In genomic region chr13:83729331-83730009, GRCm38 (mm10) we compare ENCODE assay signal across 8 mouse cellular contexts.
DNase-seq lines count a peak whose midpoint lies in the region; ATAC-seq and TF ChIP-seq lines count a peak whose summit lies in the region.

No protein-coding gene starts in this region.

- no peak for TF ChIP-seq CTCF in hindbrain, postnatal 0 days (IDR thresholded peaks at IDR 0.05; ENCODE audit: low read depth)
- no peak for TF ChIP-seq CTCF in left cerebral cortex, adult 2 months (IDR thresholded peaks at IDR 0.05)

- no peak overlapping the region; the same call in 1 of the 2 replicates for H3K27ac ChIP-seq in embryonic facial prominence, embryonic 11.5 days (replicated peaks; ENCODE audit: low read depth, low read length)
- peak overlapping the region; percentile 100 for H3K27ac ChIP-seq in hindbrain, postnatal 0 days
- H3K27ac ChIP-seq in left cerebral cortex, adult 2 months, result peak overlapping the region; percentile 99
- H3K27ac ChIP-seq in neural tube, embryonic 14.5 days (ENCODE audit: low read depth, low read length), result peak overlapping the region; percentile 100

- peak; percentile 91 for DNase-seq in ES-CJ7 (ENCODE audit: low read depth, low spot score)
- peak; percentile 85 for DNase-seq in ZHBTc4 (ENCODE audit: low read depth, low spot score)
- peak; percentile 80 for DNase-seq in embryonic facial prominence, embryonic 11.5 days (ENCODE audit: low spot score)
- peak; percentile 94 for DNase-seq in hindbrain, postnatal 0 days (ENCODE audit: low spot score)
- peak; percentile 73 to 81 for DNase-seq in left cerebral cortex, adult 2 months (ENCODE audit: extremely low spot score in 1 of 2, low spot score in 2 of 2)
- DNase-seq in thymus, postnatal 0 days (ENCODE audit: low spot score), result no peak

- H3K9ac ChIP-seq in embryonic facial prominence, embryonic 11.5 days (replicated peaks; ENCODE audit: low read length), result peak overlapping the region; percentile 88
- H3K9ac ChIP-seq in hindbrain, postnatal 0 days (replicated peaks; ENCODE audit: low read length), result peak overlapping the region; percentile 100
- peak overlapping the region; percentile 100 for H3K9ac ChIP-seq in neural tube, embryonic 14.5 days (replicated peaks; ENCODE audit: low read depth, low read length)

- H3K4me2 ChIP-seq in embryonic facial prominence, embryonic 11.5 days (ENCODE audit: low read depth, low read length), result peak overlapping the region; percentile 90
- H3K4me2 ChIP-seq in hindbrain, postnatal 0 days (ENCODE audit: low read depth, low read length), result peak overlapping the region; percentile 89
- peak overlapping the region; percentile 81 for H3K4me2 ChIP-seq in neural tube, embryonic 14.5 days (ENCODE audit: low read depth, low read length)

- under 1% methylated on average over 33 of the region's 33 CpGs for WGBS in embryonic facial prominence, embryonic 11.5 days
- WGBS in hindbrain, postnatal 0 days, result under 1% methylated on average over 33 of the region's 33 CpGs
- WGBS in neural tube, embryonic 14.5 days, result 0% methylated on average over 33 of the region's 33 CpGs

- no peak for ATAC-seq in embryonic facial prominence, embryonic 11.5 days (replicated peaks; ENCODE audit: insufficient number of reproducible peaks, low FRiP score, low TSS enrichment, low read depth)
- ATAC-seq in hindbrain, postnatal 0 days, result peak; percentile 36
- ATAC-seq in neural tube, embryonic 14.5 days (ENCODE audit: low read depth), result peak; percentile 4
- ATAC-seq in megakaryocyte-erythroid progenitor cell, adult 5-6 weeks (replicated peaks; ENCODE audit: low FRiP score, low TSS enrichment, poor library complexity, severe bottlenecking), result no peak

- H3K4me1 ChIP-seq in embryonic facial prominence, embryonic 11.5 days (ENCODE audit: control insufficient read depth, insufficient read depth, low read length), result no peaks in the 10 kb centered on the region
- H3K4me1 ChIP-seq in hindbrain, postnatal 0 days (ENCODE audit: insufficient read depth, low read length), result no peaks in the 10 kb centered on the region
- no peaks in the 10 kb centered on the region for H3K4me1 ChIP-seq in neural tube, embryonic 14.5 days (ENCODE audit: control insufficient read depth, insufficient read depth, low read length)

- H3K36me3 ChIP-seq in embryonic facial prominence, embryonic 11.5 days (replicated peaks; ENCODE audit: control insufficient read depth, insufficient read depth, low read depth, low read length), result no peaks in the 10 kb centered on the region
- no peaks in the 10 kb centered on the region for H3K36me3 ChIP-seq in hindbrain, postnatal 0 days (ENCODE audit: insufficient read depth, low read length)
- H3K36me3 ChIP-seq in neural tube, embryonic 14.5 days (ENCODE audit: control insufficient read depth, insufficient read depth, low read length), result no peaks in the 10 kb centered on the region

- intact Hi-C loops in left cerebral cortex, adult 2 months (cut with DNase I), result loop anchor here (5.0 to 10.0 kb wide), 6 partner anchors 328 to 883 kb away; partner anchors contain the start of gene Tmem161b

- peak overlapping the region; percentile 73 for H3K4me3 ChIP-seq in embryonic facial prominence, embryonic 11.5 days (ENCODE audit: low read depth, low read length)
- peak overlapping the region; percentile 79 for H3K4me3 ChIP-seq in hindbrain, postnatal 0 days (ENCODE audit: low read length)
- peak overlapping the region; percentile 83 for H3K4me3 ChIP-seq in left cerebral cortex, adult 2 months
- H3K4me3 ChIP-seq in neural tube, embryonic 14.5 days (ENCODE audit: low read depth, low read length), result peak overlapping the region; percentile 90

- peaks cover 38% of the 10 kb centered on the region for H3K27me3 ChIP-seq in embryonic facial prominence, embryonic 11.5 days (ENCODE audit: control insufficient read depth, insufficient read depth, low read length)
- no peaks in the 10 kb centered on the region for H3K27me3 ChIP-seq in hindbrain, postnatal 0 days (ENCODE audit: insufficient read depth, low read length)
- no peaks in the 10 kb centered on the region for H3K27me3 ChIP-seq in neural tube, embryonic 14.5 days (ENCODE audit: control insufficient read depth, insufficient read depth, low read length)

- no peaks in the 10 kb centered on the region for H3K9me3 ChIP-seq in embryonic facial prominence, embryonic 11.5 days (replicated peaks; ENCODE audit: control insufficient read depth, low read length)
- H3K9me3 ChIP-seq in hindbrain, postnatal 0 days (ENCODE audit: low read length), result no peaks in the 10 kb centered on the region
- no peaks in the 10 kb centered on the region for H3K9me3 ChIP-seq in neural tube, embryonic 14.5 days (ENCODE audit: control insufficient read depth, low read length)

Comparison
In these comparisons a context has a peak if more than half of its experiments do, and no peak if none do; other contexts are left out.
1. ATAC-seq: peak in hindbrain, postnatal 0 days (single experiment) and neural tube, embryonic 14.5 days (single experiment); none in embryonic facial prominence, embryonic 11.5 days (single experiment) and megakaryocyte-erythroid progenitor cell, adult 5-6 weeks (single experiment).
2. Peak in every context shown above with its lines, with median percentiles within 50 percentile points of each other: H3K4me2 ChIP-seq, H3K4me3 ChIP-seq and H3K9ac ChIP-seq.